Mouse (Mus musculus) forelimb bud, embryonic 11.5 days (tissue): ENCODE measurements around the gene Nprl3.
"Not testable (repeated sequence)": the region's sequence is repeated elsewhere in the genome, so short reads cannot be mapped to it uniquely, and the experiment has no call there.

ENCODE experiments used
- DNase-seq: peaks from one replicate; pipeline ENCODE4 v3.0.0-alpha.2; 2012; ENCODE audit warnings: low read depth, low spot score

Nprl3 gene

GRCm38 (mm10) chr11:32284582-32284981, 17.1 kb upstream of the Nprl3 start:
- not testable (repeated sequence) for DNase-seq

GRCm38 (mm10) chr11:32283091-32283777, 15.7 kb upstream of the Nprl3 start, which contains the start of gene Hba-a1:
Hba-a1 (plus strand) TSS chr11:32283511.
- DNase-seq, result not testable (repeated sequence)

- DNase-seq, result no peak
Measured at GRCm38 (mm10) chr11:32281416-32282144, 14.1 kb upstream of the Nprl3 start.

GRCm38 (mm10) chr11:32280646-32281045, 13.1 kb upstream of the Nprl3 start:
- DNase-seq, result no peak

- no peak for DNase-seq
Measured at GRCm38 (mm10) chr11:32278458-32278957, 11.0 kb upstream of the Nprl3 start.

- DNase-seq, result no peak
Measured at GRCm38 (mm10) chr11:32277736-32278457, 10.4 kb upstream of the Nprl3 start.

GRCm38 (mm10) chr11:32276347-32276746, 8.8 kb upstream of the Nprl3 start, which contains the start of gene Hba-x:
Hba-x (plus strand) TSS chr11:32276400.
- no peak for DNase-seq

- no peak for DNase-seq
Measured at GRCm38 (mm10) chr11:32271178-32271577, 3.7 kb upstream of the Nprl3 start.

- no peak for DNase-seq
Measured at GRCm38 (mm10) chr11:32268952-32269351, 1.4 kb upstream of the Nprl3 start.

GRCm38 (mm10) chr11:32267964-32268363, 457 bp upstream of the Nprl3 start:
- no peak for DNase-seq

GRCm38 (mm10) chr11:32266776-32267175, 731 bp downstream of the Nprl3 start:
- no peak for DNase-seq

- no peak for DNase-seq
Measured at GRCm38 (mm10) chr11:32266194-32266593, 1.3 kb downstream of the Nprl3 start.

- DNase-seq, result no peak
Measured at GRCm38 (mm10) chr11:32265117-32265738, 2.3 kb downstream of the Nprl3 start.

- DNase-seq, result no peak
Measured at GRCm38 (mm10) chr11:32262674-32263415, 4.7 kb downstream of the Nprl3 start.

- no peak for DNase-seq
Measured at GRCm38 (mm10) chr11:32256566-32256965, 10.9 kb downstream of the Nprl3 start.

GRCm38 (mm10) chr11:32256146-32256545, 11.4 kb downstream of the Nprl3 start:
- DNase-seq, result no peak

GRCm38 (mm10) chr11:32253121-32253520, 14.4 kb downstream of the Nprl3 start:
- no peak for DNase-seq

GRCm38 (mm10) chr11:32250880-32251763, 16.4 kb downstream of the Nprl3 start:
- no peak for DNase-seq

GRCm38 (mm10) chr11:32248350-32248749, 19.2 kb downstream of the Nprl3 start:
- DNase-seq, result no peak

- no peak for DNase-seq
Measured at GRCm38 (mm10) chr11:32247068-32247467, 20.4 kb downstream of the Nprl3 start.
